Mouse (Mus musculus): ENCODE measurements at regions not wholly inside any gene's neighbourhood (a gene's known extent, or its start where the extent isn't known, plus 50 kb on each side); places are given as distances from the start of the nearest gene placed in this dataset.

DNA sequence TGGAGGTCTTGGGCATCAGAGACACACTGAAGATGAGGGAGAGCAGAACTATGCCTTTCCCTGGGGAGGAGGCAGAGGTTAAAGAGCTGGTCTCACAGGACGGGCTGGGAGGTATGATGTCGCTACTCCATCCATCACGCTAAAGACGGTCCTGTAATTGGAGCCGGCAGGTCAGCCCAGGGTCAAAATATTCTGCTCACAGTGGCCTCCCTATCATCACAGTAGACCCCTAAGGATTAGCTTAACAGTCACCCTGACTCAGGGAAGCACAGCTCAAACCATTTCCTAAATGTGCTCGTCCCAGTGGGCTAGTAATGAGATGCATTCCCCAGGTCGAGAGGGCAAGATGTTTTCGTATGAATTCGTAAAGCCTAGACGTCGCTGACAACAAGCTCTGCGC, 53.7 kb upstream of the Mon1b start:
- no peak for DNase-seq (ENCODE audit: low read depth)

DNA sequence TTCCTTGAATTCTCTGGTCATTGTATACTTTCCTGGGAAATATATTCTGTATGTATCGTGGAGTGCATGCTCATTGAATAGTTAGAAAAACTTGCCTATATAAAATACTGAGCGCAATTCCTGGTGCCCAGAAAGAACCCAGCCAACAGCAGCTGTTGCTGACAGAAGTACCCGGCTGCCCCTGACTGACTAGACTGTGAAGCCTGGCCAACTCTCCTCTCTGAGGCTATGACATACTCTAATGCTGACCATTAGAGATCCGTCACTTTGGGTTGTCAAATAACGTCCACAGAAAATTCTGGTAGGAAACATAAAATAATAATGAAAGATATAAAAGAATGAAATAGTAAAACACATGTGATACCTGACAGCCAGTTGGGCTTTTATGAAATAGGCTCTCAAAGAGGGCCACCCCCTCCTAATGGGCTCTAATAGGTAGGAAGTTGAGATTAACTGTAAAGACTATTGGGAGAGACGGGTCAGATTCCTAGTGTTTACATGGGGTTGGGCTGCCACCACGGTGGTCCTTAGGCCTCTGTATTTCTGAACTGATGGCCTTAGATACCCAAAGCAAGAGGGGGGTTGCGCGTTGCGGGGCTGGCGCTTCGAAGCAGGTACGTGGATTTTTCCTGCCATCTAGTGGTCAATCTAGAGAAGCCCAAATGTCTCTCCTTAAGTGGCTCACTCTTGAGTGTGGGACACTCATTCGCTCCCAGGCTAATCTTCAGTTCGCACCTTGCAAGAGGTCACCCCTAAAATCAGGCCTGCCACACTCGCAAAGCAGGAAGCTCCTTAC, 53.0 kb upstream of the Mon1b start:
- DNase-seq (ENCODE audit: low read depth): peak; percentile 2

DNA sequence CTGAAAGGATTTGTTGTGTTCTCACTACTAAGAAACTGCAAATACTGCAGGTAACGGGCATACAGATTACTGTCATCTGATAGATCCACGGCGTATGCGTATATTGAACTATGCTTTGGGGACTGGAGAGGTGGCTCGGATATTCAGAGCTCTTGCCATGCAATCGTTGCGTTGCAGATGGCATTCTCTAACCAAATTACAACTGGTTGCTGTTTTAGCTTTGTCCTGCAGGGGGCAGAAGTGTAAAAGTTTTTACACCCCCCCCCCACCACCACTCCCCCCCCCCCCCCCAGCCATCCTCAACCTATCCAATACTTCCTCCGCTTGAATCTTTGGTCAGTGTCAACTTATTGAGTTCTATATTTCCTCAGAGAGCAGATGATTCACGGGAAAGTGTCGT, 51.6 kb upstream of the Mon1b start:
- DNase-seq (ENCODE audit: low read depth): no peak

Data from fibroblast of lung, adult 2 months (primary cell).